Mouse (Mus musculus) ovary, postnatal 10 days (tissue): ENCODE data around the gene Exosc10.
A peak's percentile ranks its signal among the peaks of the same experiment; 100 is the strongest.

Source experiments
- DNase-seq: peaks from one replicate; pipeline ENCODE4 v3.0.0; 2022; ENCODE audit warnings: low spot score

Gene Exosc10

DNA sequence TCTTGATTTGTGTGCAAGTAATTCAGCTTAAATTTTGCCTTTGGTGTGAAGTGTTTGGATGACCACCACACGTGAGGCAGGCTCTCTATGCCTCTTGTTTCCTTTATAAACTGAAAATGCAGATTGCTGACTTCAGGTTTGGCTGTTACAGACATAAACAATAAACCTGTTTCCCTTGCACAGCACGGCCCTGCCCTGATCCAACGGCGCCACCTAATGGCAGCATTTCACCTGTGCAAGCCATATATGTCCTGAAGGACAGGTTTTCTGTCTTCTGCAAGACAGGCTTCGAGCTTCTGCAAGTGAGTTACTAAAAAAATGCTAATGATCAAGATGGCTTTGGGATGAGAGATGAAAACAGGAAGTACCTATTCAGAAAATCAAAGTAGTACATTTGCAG is 49.5 kb downstream of the Exosc10 start:
- DNase-seq = peak; percentile 36

DNA sequence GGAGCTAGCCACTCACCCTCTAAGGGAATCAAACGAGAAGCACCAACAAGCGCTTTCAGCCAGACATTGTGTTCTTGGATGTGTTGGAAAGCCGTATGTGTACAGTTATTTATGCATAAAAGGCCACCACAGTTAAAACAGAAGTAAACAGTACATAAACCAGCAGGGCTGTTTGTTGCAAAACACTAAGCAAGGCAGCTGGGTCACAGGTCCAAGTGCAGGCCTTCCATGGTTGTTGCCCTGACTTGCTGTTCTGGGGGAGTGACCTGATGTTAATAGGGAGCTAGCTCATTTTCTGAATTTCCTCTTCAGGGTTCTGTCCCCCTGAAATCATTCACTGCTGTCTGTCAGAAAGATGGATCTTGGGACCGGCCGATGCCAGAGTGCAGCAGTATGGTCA is 51.6 kb downstream of the Exosc10 start:
- no peak for DNase-seq

DNA sequence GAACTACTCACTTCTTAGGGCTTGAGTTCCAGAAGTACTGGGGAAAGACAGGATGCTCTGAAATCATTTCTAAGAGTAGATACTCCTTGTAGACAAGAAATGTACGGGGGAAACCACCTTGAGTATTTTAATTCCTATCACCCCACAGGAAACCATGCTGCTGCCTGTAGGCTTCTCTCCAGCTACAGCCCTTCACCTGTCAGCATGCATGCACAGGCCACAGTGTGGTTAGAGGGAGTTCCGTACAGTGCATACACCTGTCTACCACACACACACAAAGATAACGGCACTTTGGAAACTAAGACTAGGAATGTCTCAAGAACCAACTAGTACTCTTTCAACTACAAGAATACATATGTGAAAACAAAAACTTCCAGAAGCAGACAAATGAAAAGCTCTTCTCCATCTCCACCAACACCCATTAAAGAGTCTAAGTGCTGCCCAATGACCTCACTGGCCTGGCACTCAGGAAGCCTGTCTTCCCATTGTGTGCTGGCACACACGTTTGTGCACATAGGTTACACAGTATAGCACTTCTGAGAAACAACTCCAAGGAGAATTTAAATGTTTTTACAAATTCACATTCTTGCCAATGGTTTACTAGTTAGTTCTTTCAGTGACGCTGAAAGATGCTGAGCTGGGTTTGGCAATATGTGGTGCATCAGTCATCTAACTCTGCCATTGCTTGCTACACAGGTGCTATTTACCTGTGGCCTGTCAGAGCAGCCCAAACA is 52.6 kb downstream of the Exosc10 start:
- DNase-seq = no peak

DNA sequence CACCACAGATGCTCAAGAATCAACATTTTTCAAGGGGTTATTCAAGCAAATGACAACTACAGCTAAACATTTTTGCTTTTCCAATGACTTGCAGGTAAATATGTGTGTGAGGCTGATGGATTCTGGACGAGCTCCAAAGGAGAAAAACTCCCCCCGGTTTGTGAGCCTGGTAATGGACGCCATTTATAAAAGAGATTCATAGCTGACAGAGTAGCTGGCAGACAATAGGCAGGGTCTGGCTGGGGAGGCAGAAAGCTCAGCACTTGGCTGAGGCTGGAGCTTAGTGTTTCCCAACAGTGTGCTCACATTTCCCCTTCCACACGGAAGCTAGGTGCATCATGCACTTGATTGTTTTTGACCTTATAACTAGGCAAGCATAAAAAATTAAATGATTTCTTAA is 54.3 kb downstream of the Exosc10 start:
- no peak for DNase-seq

DNA sequence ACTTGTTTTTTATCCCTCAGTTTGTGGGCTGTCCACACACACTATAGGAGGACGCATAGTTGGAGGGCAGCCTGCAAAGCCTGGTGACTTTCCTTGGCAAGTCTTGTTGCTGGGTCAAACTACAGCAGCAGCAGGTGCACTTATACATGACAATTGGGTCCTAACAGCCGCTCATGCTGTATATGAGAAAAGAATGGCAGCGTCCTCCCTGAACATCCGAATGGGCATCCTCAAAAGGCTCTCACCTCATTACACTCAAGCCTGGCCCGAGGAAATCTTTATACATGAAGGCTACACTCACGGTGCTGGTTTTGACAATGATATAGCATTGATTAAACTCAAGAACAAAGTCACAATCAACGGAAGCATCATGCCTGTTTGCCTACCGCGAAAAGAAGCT is 55.5 kb downstream of the Exosc10 start:
- no peak for DNase-seq

DNA sequence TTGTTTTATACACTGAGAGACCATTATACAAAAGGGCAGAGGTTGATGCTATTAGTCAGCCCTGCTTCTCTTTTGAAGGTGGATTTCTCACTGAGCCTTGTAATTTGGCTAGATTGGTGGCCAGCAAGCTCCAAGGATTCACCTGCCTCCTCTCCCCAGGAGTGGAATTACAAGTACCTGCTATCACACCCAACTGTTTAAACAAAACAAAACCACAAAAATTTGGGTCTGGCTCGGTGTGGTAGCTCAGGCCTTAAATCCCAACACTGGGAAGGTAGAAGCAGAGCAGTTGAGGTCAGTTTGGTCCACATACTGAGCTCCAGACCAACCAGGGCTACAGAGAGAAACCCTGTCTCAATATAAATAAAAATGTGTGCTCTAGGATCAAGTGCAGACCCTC is 61.6 kb downstream of the Exosc10 start:
- no peak for DNase-seq

DNA sequence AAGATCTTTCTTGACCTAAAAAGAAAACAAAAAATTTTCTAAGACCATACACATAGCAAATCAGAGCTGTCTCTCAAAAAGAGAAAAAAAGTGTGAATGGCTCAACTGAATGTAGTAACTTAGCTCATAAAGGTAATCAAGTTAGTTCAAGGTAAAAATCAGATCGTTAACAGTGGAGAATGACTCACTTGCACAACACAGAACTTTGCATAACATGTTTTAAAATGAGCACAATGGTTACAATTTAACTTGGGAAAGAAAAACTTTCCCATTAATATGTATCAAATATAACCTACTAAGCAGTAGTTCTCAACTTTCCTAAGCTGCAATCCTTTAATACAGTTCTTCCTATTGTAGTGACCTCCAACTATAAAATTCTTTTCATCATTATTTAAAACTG is 62.5 kb downstream of the Exosc10 start:
- DNase-seq = no peak

DNA sequence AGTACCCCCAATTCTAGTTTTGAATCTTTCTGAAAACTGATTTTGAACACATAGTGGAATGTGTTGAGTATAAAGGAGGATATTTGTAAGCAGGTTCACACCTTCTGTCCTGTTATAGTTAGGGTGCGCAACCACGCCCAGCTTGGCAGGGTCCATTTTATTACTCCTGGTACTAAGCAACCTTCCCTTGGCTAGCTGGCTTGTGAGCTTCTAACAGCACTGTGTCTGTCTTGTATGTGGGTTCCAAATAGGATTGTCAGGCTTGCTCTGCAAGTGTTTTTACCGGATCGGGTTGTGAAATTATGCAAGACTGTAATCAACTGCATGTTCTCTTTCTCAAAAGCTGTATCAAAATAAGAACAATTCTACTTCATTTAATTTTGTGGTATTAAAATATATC is 64.3 kb downstream of the Exosc10 start:
- DNase-seq = no peak

DNA sequence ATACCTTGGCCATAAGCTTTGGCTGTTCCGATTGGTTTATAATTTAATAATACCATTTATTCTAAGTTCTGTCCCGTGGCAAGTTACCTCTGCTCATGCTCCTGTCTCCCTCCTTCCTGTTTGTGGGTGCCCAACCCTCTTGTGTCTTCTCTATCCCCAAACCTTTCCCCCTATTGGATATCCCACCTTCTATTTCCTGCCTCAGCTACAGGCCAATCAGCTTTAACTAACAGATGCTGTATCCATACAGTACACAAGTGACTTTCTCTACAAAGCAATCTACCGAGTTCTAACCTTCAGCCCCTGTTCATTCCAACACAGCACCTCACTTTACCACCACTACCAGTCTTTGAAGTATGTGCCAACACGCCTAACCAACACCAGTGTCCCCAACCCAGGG is 65.4 kb downstream of the Exosc10 start:
- DNase-seq = no peak

DNA sequence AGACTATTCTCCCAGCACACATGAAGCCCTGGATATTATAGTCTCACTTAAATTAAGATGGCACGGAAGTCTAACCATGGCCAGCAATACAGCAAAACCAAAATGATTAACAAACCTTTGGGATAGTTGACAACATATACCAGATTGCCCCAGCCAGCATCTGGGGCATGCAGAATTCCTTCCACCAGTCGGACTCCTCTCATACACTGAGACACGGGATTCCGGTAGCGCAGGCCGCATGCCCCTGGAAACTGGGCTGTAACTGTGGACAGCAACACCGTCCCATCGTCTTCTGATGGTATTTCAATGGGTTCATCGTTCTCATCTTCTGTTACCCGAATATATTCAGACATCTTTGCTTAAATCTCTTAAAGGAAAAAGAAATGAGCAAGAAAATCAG is 66.8 kb downstream of the Exosc10 start:
- no peak for DNase-seq

DNA sequence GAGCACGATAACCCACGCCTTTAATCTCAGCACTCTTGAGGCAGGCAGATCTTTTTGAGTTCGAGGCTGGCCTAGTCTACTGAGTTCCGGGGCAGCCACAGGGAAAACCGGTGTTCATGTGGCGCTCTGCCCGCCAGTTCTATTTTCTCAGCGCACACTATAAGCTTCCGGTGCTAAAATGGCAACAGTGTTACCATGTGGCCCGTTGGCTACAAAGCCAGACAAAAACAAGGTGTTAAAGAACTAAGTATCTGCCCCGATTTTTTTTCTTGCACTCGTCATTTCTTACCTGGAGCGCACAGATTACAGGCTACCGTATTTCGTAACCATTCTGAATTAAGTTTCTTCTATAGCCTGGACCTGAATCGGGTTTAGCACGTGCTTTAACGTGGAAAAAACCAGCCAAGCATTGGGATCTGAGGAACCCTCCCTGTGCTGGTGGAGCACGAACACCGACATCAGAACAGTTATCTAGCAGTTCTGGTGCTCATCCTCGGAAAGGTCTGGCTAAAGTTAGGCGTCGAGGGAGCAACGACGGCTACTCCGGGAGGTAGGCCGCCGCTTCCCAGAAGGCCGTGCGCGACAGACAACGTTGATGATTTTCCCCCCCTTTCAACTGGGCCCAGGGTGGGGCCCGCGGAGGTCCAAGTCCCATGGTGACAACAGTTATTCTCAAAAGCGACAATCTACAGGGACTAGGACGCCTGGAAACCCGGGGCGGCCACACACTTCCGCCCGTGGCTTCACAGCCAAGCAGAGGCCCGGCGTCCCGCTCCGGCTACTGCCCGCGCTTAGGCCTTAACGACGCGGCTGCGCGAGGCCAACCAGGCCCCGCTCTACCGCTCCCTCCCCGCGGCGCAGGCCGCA is 67.8 kb downstream of the Exosc10 start:
- DNase-seq = no peak

DNA sequence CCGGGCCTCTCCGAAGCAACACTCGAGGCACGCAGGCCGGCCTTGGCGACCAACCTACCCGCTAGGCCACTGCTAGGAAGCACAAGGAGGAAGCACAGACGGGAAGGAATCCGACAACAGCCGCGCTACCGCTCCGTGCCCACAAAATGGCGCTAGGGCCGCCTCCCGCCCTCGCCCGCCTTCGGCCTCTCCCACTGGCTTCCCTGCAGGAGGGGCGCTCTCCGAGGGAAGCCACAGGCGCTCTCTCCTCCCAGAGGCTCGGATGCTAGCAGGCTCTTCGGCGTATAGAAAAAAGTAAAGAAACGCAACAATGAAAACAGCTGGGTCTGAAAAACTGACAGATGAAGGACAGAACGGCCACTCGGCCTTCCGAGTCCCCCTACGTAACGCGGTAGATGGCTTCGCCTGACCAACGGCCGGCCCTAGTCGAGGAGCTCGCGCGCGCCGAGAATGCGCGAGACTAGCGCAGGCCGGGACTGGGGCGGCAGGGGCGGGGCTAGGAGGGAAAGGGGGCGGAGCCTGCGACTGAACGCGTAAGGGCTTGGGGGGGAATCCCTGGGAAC is 68.5 kb downstream of the Exosc10 start, which contains the start of gene Tardbp:
Tardbp (minus strand) TSS at position 397 of the 563 bp plus-strand sequence.
- DNase-seq = peak; percentile 90

DNA sequence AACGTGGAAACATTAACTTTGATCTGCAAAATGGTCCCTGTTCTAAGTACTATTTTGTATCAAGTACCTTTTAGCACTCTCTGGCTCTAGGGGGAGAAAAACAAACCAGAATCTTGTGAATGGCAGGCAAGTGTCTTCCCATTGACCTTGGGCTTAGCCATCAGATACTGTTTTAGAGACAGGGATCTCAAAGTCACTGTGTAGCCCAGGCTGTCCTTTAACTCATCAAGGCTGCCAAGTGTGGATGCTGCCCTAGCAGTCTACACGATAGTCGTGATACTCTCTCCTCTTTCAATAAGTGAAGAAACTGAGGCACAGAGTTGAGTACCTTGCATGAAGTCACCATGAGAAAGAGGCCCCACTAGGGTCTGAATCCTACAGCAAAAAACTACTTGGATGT is 69.0 kb downstream of the Exosc10 start:
- no peak for DNase-seq
